Mouse (Mus musculus): ENCODE measurements around the gene Sox15.
A peak's percentile ranks its signal among the peaks of the same experiment; 100 is the strongest.
"Not testable (repeated sequence)": the region's sequence is repeated elsewhere in the genome, so short reads cannot be mapped to it uniquely, and the experiment has no call there.

Gene Sox15

DNA sequence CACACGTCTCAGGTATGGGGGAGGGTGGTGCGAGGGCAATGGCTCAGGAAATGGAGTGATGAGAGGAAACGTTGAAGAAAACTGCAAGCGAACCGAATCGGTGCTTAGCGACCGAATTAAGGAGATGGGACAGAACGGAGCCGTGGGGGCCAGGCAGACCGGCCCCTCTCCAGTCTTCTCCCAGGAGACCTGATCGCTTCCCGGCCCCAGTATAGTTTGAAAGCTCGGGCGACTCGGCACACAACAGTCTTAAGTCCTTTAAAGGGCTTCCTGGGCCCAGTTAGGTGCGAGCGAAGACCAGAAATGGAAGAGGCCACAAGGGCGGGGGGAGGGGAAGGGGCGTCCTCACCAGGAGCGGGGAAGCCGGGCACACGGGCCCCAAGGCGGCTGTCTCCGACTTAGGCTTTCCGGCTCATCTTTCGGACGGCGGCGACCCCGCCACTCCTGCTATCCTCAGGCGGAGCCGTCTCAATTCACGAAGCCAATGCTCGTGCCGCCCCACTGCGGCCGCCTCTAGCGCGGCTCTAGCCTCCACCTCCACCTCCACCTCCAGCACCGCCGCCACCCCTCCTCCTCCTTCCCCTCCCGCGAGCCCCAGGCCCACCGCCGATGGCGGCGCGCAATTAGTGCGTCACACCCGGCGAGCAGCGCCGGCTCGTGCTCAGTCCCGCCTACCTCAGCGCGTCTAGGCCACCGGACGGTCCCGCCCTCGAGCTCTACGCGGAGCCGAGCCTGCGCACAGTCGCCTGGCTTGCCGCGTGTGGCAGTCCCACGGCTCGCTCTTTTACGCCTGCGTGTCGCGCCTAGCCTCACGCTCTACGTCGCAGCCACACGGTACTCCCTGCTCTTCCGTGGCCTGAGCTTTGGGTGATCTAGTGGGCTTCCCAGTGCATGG, 26.4 kb downstream of the Sox15 start, which contains the start of gene Senp3:
Senp3 (minus strand) TSS at position 771 of the 895 bp plus-strand sequence.
- peak; percentile 97 for DNase-seq

DNA sequence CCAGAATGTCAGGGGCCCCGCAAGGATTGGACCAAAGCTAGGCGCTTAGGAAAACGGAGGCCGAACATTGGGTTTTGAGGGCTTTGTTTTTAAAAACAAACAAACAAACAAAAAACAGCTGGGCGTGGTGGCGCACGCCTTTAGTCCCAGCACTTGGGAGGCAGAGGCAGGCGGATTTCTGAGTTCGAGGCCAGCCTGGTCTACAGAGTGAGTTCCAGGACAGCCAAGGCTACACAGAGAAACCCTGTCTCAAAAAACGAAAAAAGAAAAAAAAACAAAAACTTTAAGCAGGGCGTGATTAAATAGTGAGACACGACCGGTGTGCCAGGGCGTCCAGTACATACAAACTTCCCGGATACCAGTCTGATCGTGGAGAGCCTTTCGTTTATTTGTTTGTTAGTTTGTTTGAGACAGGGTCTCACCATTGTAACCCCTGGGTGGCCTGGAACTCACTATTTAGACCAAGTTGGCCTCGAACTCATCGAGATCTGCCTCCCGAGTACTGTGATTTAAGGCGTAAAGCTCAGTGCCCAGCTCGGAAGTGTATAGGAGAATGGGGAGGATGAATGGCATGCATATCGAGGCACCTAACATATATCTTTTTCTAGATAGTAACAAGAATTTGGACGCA, 27.2 kb downstream of the Sox15 start:
- DNase-seq, result no peak

DNA sequence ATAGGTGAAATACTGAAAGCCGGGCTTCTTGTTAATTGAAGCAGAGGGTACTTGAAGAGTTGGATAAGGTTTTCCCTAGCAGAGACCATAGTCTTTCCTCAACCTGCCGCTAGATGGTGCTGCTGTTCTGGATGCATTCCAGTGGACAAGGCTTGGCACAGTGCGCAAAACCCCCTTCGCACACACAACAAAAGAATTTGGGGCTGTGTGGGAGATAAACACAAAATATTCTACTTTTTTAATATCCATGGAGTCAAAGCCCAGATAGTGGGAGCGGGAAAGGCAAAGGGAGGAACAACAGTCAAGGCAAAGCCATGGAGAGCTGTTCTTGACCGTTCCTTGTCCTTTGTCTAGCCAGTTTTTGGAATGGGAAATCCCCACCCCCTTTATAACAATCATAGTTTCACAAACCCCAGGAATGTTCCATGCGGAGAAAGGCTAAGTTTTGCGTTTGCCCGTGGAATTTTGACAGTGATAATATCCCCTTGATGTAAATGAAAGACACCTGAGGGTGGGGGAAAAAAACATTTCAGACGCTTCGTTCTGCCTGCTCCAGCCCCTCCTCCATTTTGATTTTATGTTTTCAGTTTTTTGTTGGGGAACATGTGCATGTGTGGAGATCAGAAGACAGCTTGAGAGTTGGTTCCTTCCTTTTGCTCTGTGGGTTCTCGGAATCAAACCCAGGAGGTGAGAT, 27.9 kb downstream of the Sox15 start:
- peak; percentile 96 for DNase-seq

DNA sequence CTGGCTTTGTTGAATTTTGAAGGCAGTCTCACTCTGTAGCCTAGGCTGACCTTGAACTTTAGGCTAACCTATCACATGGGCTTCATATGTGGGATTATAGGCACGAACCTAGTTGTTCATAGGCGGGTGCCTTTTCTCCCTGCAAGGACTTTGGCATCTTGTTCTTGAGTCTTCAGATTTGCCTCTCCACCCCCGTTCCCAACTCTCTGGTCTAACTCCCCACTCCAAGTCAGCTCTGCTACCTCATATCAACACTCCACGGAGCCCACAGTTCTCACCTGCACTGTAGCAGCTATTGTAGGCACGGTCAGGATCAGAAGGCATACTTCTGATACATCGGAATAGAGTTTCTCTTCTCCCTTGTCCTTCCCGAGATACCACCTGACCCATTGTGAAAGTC, 28.5 kb downstream of the Sox15 start:
- no peak for DNase-seq

DNA sequence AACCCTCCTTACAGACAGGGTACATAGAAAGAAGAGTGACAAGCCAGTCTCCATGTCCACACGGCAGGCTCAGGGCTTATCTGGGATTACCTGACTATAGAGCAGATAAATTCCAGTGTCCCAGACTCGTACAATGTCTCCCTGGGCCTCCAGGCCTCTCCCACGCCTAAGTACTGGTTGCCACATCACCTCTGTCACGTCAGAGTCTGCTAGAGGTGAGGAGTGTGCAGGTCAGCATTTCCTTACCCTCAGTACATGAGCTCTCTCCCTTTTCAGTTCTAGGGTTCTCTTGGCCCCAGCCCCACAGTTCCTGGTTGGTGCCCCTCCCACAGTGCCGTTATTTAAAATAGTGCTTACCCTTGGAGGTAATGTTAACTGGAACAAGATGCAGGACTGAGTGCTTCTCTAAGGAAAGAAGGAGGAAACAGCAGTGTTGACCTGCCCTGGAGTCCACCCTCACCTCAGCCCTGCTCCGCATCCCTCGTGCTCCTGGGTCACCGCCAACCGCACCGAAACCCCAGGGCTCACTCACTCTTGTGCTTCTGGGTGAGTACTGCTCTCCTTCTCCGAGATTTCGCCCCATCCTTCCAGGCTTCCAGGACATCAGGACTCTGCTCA, 29.1 kb downstream of the Sox15 start:
- DNase-seq, result peak; percentile 47

DNA sequence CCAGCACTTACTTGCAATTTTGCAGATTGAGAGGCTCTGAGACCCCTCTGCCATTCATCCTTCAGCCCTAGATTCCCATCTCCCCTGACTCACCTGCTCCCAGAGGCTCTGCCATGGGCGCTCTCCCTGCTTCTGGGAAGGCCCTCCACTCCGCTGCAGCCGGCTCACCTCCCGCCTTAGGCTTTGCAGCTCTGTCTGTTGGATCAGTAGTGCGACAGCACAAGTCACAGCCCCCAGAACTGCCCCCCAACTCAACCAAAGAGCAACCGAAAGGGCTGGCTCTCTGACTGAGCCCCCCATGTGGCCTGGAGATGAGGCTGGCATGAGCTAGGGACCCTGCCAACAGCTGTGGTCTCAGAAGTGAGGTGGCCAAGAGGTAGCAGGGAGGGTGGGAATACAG, 29.8 kb downstream of the Sox15 start:
- DNase-seq, result no peak

DNA sequence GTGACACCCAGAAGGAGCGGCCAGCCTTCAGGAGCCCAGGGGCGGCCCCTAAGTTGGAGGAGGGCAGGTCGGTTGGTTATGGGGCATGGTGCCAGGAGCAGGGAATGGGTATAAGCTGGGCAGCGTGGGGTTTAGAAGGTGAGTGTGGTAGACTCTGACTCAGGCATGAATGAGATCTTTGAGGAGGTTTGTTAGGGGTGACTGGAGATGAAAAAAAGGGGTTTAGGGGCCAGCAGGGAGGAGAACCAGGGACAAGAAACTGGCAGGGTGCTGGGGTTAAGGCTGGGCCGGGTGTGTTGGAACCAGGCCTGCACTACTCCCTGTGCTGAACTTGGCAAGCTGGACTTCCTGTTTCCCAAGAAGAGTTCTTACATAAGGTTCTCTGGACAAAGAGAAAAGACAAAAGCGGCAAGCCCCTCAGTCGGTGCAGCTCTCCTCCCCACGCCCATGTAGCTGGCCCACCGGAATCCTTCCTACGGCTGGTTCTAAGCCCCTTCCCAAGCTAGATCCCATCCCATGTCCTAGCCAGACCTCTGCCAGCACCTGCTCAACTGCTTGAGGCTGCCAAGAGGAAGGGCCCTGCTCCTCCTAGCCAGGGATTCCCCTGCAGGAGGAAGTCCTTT, 30.5 kb downstream of the Sox15 start, which contains the start of gene Tnfsf13:
Tnfsf13 (minus strand) TSS at position 259 of the 623 bp plus-strand sequence.
- DNase-seq, result peak; percentile 86

DNA sequence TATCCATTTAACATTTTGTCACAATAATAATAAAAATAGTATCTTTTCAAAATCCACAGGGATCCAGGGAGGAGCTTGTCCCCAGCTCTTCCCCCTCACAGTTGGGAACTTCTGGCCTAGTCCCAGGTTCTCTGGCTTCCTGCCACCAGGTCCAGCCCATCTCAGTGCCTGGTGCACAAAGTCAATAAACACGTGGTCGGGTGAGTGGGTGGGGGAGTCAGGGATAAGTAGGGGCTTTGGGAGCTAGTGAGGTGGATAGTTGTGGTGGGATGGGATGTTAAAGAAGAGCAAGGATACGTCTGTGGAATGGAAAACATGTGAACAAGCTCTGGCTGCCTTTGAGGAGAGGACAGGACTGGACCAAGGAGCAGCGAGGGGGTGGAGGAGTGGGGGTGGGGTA, 31.3 kb downstream of the Sox15 start:
- DNase-seq, result peak; percentile 92

DNA sequence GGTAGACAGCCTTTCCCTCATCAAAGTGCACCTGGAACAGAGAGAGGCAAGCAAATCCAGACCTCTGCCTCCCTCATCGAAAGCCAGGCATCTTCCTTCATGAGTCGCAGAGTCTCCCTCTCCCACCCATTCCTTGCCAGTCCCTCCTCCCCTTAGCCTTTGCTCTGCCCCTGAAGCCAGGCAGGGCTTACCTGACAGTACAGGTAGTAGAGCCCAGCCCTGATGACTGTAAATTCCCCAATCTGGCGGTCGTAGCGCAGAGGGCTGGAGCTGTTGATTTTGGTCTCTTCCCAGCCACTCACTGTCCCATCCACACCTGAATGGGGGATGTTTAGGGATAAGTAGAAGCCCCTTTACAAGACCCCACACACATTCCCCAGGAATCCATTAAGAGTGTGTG, 31.9 kb downstream of the Sox15 start:
- no peak for DNase-seq

DNA sequence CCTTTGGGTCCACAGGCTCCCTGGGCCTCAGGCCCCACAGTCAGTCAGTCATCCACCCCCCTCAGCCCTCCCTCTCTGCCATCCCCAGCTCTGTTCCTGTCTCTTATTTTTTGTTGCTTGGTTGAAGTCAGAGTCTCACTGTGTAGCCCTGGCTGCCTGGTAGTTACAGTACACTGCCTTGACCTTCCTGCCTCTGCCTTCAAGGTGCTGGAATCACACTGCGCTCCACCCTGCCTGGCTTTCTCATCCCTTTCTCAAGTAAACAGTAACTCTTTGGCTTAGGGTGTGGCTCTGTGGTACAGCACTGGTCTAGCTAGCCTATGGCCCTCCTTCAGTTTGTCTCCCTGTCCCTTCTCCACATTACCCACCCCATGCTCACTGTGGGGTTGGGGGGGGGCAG, 34.8 kb downstream of the Sox15 start:
- DNase-seq, result no peak

DNA sequence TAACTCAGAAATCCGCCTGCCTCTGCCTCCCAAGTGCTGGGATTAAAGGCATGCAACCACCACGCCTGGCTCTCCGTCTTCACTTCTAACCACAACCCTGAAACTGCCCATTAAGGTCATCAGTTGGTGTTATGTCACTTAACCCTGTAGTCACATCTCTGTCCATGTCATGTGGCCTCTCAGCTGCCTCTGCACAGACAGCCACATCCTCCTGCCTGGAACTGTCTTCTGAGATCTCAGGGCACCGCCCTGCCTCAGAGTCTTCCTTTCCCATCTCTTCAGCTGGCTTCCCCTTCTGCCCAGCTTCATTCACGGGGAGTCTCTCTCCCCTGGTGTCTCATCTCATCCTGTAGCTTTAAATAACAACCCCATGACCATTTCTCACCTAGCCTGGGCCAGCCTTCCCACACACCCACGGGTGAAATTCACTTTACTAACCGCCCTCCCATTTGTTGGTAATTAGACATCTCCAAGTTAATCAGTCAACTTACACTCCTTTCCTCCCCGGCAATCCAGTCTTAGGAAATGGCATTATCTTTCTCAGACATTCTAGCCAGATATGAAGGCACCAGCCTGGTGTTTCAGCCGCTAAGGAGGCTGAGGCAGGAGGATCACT, 37.2 kb downstream of the Sox15 start:
- no peak for DNase-seq

DNA sequence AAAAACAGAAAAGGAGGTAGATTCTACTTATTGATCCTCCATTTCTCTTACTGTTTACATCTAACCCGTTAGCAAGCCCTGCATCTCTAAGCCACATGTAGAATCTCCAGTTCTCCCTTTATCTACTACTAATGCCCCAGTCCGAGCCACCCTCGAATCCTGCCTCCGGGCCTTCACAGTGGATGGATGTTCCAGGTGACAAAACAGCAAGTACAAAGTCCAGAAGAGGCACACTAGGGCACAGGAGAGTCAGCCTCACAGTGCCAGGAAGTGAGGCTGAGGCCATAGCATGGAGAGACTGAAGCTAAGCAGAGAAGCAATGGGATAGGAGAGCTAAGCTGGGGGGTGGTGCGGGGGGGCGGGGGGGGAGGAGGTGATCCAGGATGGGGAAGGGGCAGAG, 37.7 kb downstream of the Sox15 start:
- no peak for DNase-seq

DNA sequence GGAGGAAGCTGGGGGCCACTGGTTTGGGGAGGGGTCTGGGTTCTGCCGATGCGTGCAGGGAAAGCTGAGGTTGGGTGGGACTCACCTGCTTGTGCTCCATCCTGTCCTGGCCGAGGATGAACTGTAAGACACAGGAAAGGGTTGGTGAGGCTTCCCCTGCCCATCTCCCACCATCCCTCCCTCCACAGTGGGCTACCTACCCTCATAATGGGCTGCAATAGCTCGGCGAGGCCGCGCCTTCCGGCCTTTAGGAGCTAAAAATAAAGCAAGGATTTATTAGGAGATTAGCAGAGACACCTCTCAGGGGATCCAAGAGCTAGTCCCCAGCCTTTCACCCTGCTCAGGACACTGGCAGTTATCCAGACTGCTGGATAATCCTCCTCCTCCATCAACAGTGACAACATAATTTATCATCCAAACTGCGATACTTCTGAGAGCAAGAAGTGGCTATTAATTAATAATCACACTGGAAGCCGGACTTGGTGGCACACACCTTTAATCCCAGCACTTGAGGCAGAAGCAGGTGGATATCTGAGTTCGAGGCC, 38.4 kb downstream of the Sox15 start:
- no peak for DNase-seq

DNA sequence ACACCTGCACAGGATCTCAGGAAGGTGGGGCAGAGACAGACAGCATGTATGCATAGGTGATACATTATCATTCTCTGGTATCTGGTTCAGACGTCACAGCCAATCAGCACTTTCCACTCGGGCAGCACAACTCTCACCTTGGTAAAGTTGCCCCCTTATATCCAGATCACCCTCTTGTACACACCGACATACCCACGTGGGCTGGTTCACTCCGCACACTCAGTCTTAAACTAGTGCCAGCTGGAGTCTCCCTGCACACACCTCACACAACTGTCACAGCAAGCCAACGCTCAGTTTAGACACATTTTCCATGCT, 39.9 kb downstream of the Sox15 start:
- DNase-seq, result no peak

DNA sequence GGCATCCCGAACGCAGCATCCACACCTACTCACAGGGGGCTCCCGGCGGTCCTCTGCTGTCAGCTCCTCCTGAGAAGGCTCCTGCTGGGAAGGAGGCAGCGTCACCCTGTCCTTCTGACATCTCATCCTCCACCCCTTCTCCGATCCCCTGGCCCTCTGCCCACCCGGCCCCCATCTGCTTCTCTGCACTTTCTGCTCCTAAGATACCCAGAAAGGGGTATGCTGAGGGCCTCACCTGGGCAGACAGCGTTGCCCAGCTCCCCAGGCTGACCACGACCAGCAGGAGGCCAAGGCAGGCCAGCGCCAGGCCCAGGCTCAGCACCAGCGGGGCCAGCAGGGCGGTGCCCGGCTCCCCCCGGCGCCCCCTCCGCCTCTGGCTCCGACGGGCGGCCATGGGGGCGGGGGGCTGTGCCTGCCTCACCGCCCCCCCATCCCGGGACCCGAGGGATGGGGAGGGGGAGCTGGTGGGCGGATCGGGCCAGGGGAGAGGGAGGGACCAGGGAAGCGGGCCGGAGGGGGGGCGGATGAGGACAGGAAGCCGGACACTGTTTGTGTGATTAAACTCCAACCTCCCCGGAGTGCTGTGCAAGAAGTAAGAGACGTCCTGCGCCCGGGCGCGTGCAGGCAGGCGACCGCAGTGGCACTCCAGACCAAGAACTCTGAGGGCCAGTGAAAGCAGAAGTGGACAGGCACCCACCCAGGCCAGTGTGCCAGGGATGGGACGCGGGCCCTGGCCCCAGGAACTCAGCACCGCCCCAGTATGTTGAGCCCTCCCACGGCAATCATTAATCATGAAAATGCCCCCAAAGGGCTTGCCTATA, 40.5 kb downstream of the Sox15 start, which contains the start of the genes Tnfsf12 and Tnfsfm13:
Tnfsf12 (minus strand) TSS at position 489 of the 821 bp plus-strand sequence.
Tnfsfm13 (minus strand) TSS at position 738 of the 821 bp plus-strand sequence.
- peak; percentile 83 for DNase-seq

DNA sequence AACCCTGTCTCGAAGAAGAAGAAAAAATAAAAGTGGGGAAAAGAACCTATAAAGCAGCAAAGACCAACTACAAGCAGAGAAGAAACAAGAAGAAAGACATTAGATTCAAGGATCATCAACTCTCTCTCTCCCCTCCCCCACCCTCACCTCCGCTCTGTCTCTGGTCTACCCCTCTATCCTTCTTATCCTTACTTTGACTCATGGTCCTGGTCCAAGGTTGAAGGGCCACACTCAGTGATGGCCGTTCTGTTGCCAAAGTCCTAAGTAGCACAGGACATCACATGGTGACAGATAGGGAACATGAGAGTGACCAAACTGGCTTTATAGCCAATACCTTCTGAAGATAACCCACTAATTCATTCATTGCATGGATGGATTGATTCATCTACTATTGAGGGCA, 42.3 kb downstream of the Sox15 start:
- no peak for DNase-seq

DNA sequence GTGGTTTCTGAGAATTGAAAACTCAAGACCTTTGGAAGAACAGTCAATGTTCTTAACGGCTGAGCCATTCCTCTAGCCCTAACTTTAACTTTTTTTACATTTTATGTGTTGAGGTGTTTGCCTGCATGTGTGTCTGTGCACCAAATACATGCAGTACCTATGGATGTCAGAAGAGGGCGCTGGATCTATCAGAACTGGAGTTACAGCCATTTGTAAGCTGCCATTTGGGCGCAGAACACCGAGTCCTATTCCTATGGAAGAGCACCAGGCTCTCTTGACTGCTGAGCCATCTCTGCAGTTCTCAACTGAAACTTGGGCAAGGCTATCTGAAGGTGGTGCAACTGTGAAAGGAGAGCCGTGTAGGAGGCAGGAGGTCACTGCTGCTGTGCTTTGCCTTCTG, 43.5 kb downstream of the Sox15 start:
- DNase-seq, result no peak

DNA sequence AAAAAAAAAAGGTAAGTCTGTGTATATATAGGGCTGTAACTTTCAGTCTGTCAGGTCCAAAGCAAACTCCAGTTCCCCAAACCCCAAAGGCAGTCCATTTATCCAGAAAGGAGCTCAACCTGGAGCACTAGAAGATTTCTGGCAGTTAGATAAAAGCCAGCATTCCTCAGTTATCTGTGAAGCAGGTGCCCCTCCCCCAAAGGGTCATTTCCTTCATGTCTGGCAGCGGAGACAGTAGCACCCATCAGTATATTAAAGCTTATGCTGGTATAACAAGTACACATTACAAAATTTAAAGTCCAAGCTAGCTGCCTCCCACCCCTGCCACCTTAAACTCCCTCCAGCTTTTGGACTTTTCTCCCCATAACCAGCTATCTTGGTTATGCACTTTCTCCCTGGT, 44.5 kb downstream of the Sox15 start:
- no peak for DNase-seq

DNA sequence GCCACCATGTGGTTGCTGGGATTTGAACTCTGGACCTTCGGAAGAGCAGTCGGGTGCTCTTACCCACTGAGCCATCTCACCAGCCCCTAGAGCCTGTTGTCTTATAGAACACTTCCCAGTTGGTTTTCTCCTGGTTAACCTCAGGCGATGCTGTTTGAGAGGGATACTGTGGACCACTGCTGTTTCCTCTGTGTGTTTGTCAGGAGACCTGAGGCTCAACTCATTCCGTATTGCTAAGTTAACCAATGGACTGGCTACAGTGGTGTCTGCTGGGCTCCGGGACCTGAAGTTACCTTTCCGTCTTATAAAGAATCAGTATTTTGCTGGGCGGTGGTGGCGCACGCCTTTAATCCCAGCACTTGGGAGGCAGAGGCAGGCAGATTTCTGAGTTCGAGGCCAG, 47.8 kb downstream of the Sox15 start:
- not testable (repeated sequence) for DNase-seq

DNA sequence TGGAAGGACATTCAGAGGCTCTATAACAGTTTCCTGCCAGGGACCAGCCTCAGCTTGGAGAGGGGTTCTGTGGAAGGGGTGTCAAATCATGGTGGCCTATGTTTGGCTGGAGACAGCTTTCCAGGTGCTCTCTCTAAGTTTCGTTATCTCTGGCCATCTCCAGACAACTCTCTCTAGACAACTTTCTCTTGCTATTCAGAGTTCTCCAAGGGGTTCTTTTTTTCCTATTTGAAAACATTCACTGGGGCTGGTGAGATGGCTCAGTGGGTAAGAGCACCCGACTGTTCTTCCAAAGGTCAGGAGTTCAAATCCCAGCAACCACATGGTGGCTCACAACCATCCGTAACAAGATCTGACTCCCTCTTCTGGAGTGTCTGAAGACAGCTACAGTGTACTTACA, 48.3 kb downstream of the Sox15 start:
- DNase-seq, result not testable (repeated sequence)

Data from lung, postnatal 14 days (tissue).